9 mouse cellular contexts compared by ENCODE assay signal in genomic region chr8:12561403-12561960, GRCm38 (mm10). TPM values are rescaled to one million over a fixed set of nuclear protein-coding genes. Genes with fewer than 3 reads are reported as not detected.
DNase-seq lines count a peak whose midpoint lies in the region; ATAC-seq and TF ChIP-seq lines count a peak whose summit lies in the region.
"Had no signal": no experiment of that assay in that cellular context is flagged by ENCODE, and none has a peak within 500 bp of the region (broad histone marks: within the 10 kb centered on the region; RNA-seq: fewer than 3 reads in every experiment).

No protein-coding gene starts in this region.

- no peaks in the 10 kb centered on the region for H3K4me1 ChIP-seq in liver, postnatal 0 days (ENCODE audit: insufficient read depth)
- H3K4me1 ChIP-seq: hindbrain, embryonic 15.5 days had no signal

- DNase-seq in ovary, postnatal 10 days (ENCODE audit: low spot score), result peak; percentile 17
- no peak for DNase-seq in ovary, adult 18-20 months (ENCODE audit: low spot score)
- DNase-seq in c-Kit-positive CD71-negative TER-119-negative erythroid progenitor cells, embryonic 14.5 days (ENCODE audit: low read depth), result peak; percentile 22
- peak; percentile 28 to 86 for DNase-seq in frontal cortex, adult 2 months (ENCODE audit: extremely low spot score in 1 of 2, low spot score in 1 of 2)
- DNase-seq in kidney, postnatal 25 days, result peak; percentile 81 to 91
- DNase-seq in liver, postnatal 0 days, result peak; percentile 74
- peak; percentile 78 for DNase-seq in right cerebral cortex, postnatal 14 days

- H3K4me2 ChIP-seq in liver, postnatal 0 days (ENCODE audit: low read depth, low read length), result no peak overlapping the region
- H3K4me2 ChIP-seq: hindbrain, embryonic 15.5 days had no signal

- no peak overlapping the region for H3K9ac ChIP-seq in liver, postnatal 0 days (replicated peaks)
- H3K9ac ChIP-seq: hindbrain, embryonic 15.5 days had no signal

- H3K4me3 ChIP-seq in liver, postnatal 0 days (ENCODE audit: low read depth, low read length), result no peak overlapping the region
- H3K4me3 ChIP-seq: hindbrain, embryonic 15.5 days had no signal

- no peak overlapping the region for H3K27ac ChIP-seq in liver, postnatal 0 days (ENCODE audit: low read depth)
- H3K27ac ChIP-seq: hindbrain, embryonic 15.5 days had no signal

- no peaks in the 10 kb centered on the region for H3K36me3 ChIP-seq in liver, postnatal 0 days (replicated peaks; ENCODE audit: insufficient read depth, low read length)
- H3K36me3 ChIP-seq: hindbrain, embryonic 15.5 days had no signal

- TF ChIP-seq CTCF in liver, postnatal 0 days (IDR thresholded peaks at IDR 0.05; ENCODE audit: low read depth), result peak; percentile 84

- ATAC-seq in liver, postnatal 0 days, result no peak
- no peak for ATAC-seq in erythroblast, adult 5-6 weeks (replicated peaks; ENCODE audit: low FRiP score, poor library complexity, severe bottlenecking)

- no peaks in the 10 kb centered on the region for H3K9me3 ChIP-seq in liver, postnatal 0 days (ENCODE audit: low read length)
- H3K9me3 ChIP-seq: hindbrain, embryonic 15.5 days had no signal

- TF ChIP-seq EP300 in liver, postnatal 0 days (IDR thresholded peaks at IDR 0.05; ENCODE audit: low read depth), result no peak

- WGBS in liver, postnatal 0 days (ENCODE audit: insufficient replicate concordance), result 14% methylated on average over 11 of the region's 11 CpGs

- peaks cover 19% of the 10 kb centered on the region for H3K27me3 ChIP-seq in liver, postnatal 0 days (ENCODE audit: insufficient read depth, low read length)

RNA-seq across cellular contexts. Expression of gene Spaca7, which starts 11.3 kb away (rescaled TPM):
- polyA plus RNA-seq in frontal cortex, adult 2 months (2012; rRNA removed), result not detected in 2 replicates
- not detected in 2 replicates for polyA plus RNA-seq in liver, postnatal 0 days (2015; fragmentation: Nextera tagmentation; extraction: Ambion mirVana)
- total RNA-seq in erythroblast, adult 5-6 weeks (2015; ENCODE audit: low replicate concordance), result not detected in 2 replicates
- not detected in 2 replicates for total RNA-seq in erythroblast, adult 5-6 weeks (2017; ENCODE audit: low replicate concordance)
- polyA plus RNA-seq: hindbrain, embryonic 15.5 days had no signal
